ENCODE assay signal across 7 mouse cellular contexts in genomic region chr14:21853456-21854109, GRCm38 (mm10). TPM values are rescaled to one million over a fixed set of nuclear protein-coding genes. Genes with fewer than 3 reads are reported as not detected.
DNase-seq lines count a peak whose midpoint lies in the region; ATAC-seq lines count a peak whose summit lies in the region.

No protein-coding gene starts in this region.

- H3K4me3 ChIP-seq in hindbrain, embryonic 16.5 days (ENCODE audit: low read length): peak overlapping the region; percentile 26

- peak overlapping the region; percentile 31 for H3K9ac ChIP-seq in hindbrain, embryonic 16.5 days (ENCODE audit: low read depth, low read length)

- intact Hi-C loops in left cerebral cortex, postnatal 36 days (cut with DNase I): loop anchor here (1.0 kb wide), 1 partner anchor 36 kb away; no protein-coding TSS in a partner anchor

- DNase-seq in cerebellum, adult 9-11 months: peak; percentile 67
- peak; percentile 60 to 72 for DNase-seq in frontal cortex, postnatal 10 days (ENCODE audit: low spot score in 2 of 2)
- peak; percentile 60 to 61 for DNase-seq in left cerebral cortex, postnatal 36 days (ENCODE audit: low spot score in 2 of 2)
- peak; percentile 93 for DNase-seq in mesoderm, embryonic 11.5 days (ENCODE audit: low read depth, low spot score)
- DNase-seq in right cerebral cortex, postnatal 14 days: peak; percentile 85

- no peaks in the 10 kb centered on the region for H3K36me3 ChIP-seq in hindbrain, embryonic 16.5 days (ENCODE audit: control insufficient read depth, insufficient read depth, low read length)

- peak; percentile 65 for ATAC-seq in activated CD4-positive, CD25-positive, alpha-beta regulatory T cell, adult 4 months
- ATAC-seq in hindbrain, embryonic 16.5 days: peak; percentile 34; the same call in 1 of the 2 replicates

- peaks cover 7% of the 10 kb centered on the region; the same call in 1 of the 2 replicates for H3K4me1 ChIP-seq in hindbrain, embryonic 16.5 days (ENCODE audit: control insufficient read depth, insufficient read depth, low read depth, low read length)

- peak overlapping the region; percentile 12; the same call in 1 of the 2 replicates for H3K27ac ChIP-seq in hindbrain, embryonic 16.5 days (ENCODE audit: low read depth, low read length)

- 9% methylated on average over 17 of the region's 17 CpGs for WGBS in hindbrain, embryonic 16.5 days

- H3K27me3 ChIP-seq in hindbrain, embryonic 16.5 days (replicated peaks; ENCODE audit: control insufficient read depth, insufficient read depth, low read length): no peaks in the 10 kb centered on the region

- no peaks in the 10 kb centered on the region for H3K9me3 ChIP-seq in hindbrain, embryonic 16.5 days (ENCODE audit: control insufficient read depth, low read length)

- H3K4me2 ChIP-seq in hindbrain, embryonic 16.5 days (ENCODE audit: low read length): peak overlapping the region; percentile 61

RNA-seq across cellular contexts. Expression of gene Comtd1, which starts 4.8 kb away (rescaled TPM):
- 10 to 100 TPM; 17.4 to 27.6 TPM for polyA plus RNA-seq in activated CD4-positive, CD25-positive, alpha-beta regulatory T cell, adult 4 months (2017; shearing (Covaris generic))
- 59.2 and 68.9 TPM in 2 replicates for polyA plus RNA-seq in hindbrain, embryonic 16.5 days (2015; fragmentation: Nextera tagmentation; extraction: Ambion mirVana)
- total RNA-seq in left cerebral cortex, postnatal 36 days (2021): 10 to 100 TPM; 25.5 to 31.1 TPM

RNA-seq across cellular contexts. Expression of gene Vdac2, which starts 28.5 kb away (rescaled TPM):
- 100 to 1,000 TPM; 247 to 248 TPM for polyA plus RNA-seq in activated CD4-positive, CD25-positive, alpha-beta regulatory T cell, adult 4 months (2017; shearing (Covaris generic))
- polyA plus RNA-seq in hindbrain, embryonic 16.5 days (2015; fragmentation: Nextera tagmentation; extraction: Ambion mirVana): 300 and 327 TPM in 2 replicates
- total RNA-seq in left cerebral cortex, postnatal 36 days (2021): 100 to 1,000 TPM; 209 to 217 TPM

Comparison
In these comparisons a context has a peak if more than half of its experiments do, and no peak if none do; other contexts are left out.
1. Peak in every context shown above with its lines: DNase-seq, ATAC-seq, H3K4me3 ChIP-seq and H3K27ac ChIP-seq.